Mouse (Mus musculus) cerebellum, adult 2 months (tissue): Measurements from ENCODE around the gene Rras.
A peak's percentile ranks its signal among the peaks of the same experiment; 100 is the strongest.
"Not testable (repeated sequence)": the region's sequence is repeated elsewhere in the genome, so short reads cannot be mapped to it uniquely, and the experiment has no call there.

Experiments used
- CTCF ChIP-seq: fragments of 200-500 bp; IDR thresholded peaks from 2 replicates; pipeline ENCODE4 v1.5.1; 2011; ENCODE audit warnings: low read depth, mild to moderate bottlenecking, control low read depth, low read length, moderate library complexity, borderline replicate concordance; ENCODE audit not compliant: insufficient read depth
- POLR2A ChIP-seq: fragments of 200-500 bp; IDR thresholded peaks from 2 replicates; pipeline ENCODE4 v1.6.1; 2011; ENCODE audit warnings: low read length, control low read depth, borderline replicate concordance; ENCODE audit not compliant: insufficient read depth

GRCm38 (mm10) chr7:45023711-45024110 lies 6.0 kb downstream of the Rras start:
- peak; percentile 24; the same call in 1 of the 2 replicates for TF ChIP-seq CTCF
- not testable (repeated sequence) for TF ChIP-seq POLR2A
